Mouse (Mus musculus): ENCODE results near the gene Tmem86a. TPM values are rescaled to one million over a fixed set of nuclear protein-coding genes. Genes with fewer than 3 reads are reported as not detected.

The Tmem86a gene
- polyA plus RNA-seq (2012; ENCODE audit: insufficient read depth, low replicate concordance), result 6.3 and 26.3 TPM in 2 replicates

- Histone ChIP-seq H3K27me3 (replicated peaks) (peaks cover 22% of the 10 kb centered on the region), H3K9me3 (no peaks in the 10 kb centered on the region), H3K4me3 (replicated peaks) (peak within 1 kb of the TSS; percentile 94), H3K36me3 (replicated peaks; ENCODE audit: low read length) (peaks cover 17% of the 10 kb centered on the region), H3K4me1 (peaks cover 62% of the 10 kb centered on the region)
- no peak for TF ChIP-seq FLI1 (IDR thresholded peaks at IDR 0.05; ENCODE audit: low read length)
- no peak for TF ChIP-seq GATA1 (IDR thresholded peaks at IDR 0.05; ENCODE audit: borderline replicate concordance, low read length)
Measured at GRCm38 (mm10) chr7:47050366-47050765, at the start of gene Tmem86a. Gene Tmem86a, plus strand, starts transcription at chr7:47050601.

- H3K36me3 ChIP-seq (replicated peaks; ENCODE audit: low read length), result peaks cover 72% of the 10 kb centered on the region
- peaks cover 83% of the 10 kb centered on the region for H3K4me1 ChIP-seq
Measured at GRCm38 (mm10) chr7:47000644-47000983, 49.8 kb upstream of the Tmem86a start.

GRCm38 (mm10) chr7:47001125-47001899 is 49.1 kb upstream of the Tmem86a start:
- peaks cover 66% of the 10 kb centered on the region for H3K36me3 ChIP-seq (replicated peaks; ENCODE audit: low read length)
- H3K9me3 ChIP-seq, result no peaks in the 10 kb centered on the region
- no peaks in the 10 kb centered on the region for H3K27me3 ChIP-seq (replicated peaks)
- H3K4me1 ChIP-seq, result peaks cover 89% of the 10 kb centered on the region
- no peak for TF ChIP-seq GATA1 (IDR thresholded peaks at IDR 0.05; ENCODE audit: borderline replicate concordance, low read length)
- TF ChIP-seq FLI1 (IDR thresholded peaks at IDR 0.05; ENCODE audit: low read length), result no peak
- H3K4me3 ChIP-seq (replicated peaks), result no peak overlapping the region

More at GRCm38 (mm10) chr7:47000644-47000983, 49.8 kb upstream of the Tmem86a start:
- Histone ChIP-seq H3K27me3 (replicated peaks) (no peaks in the 10 kb centered on the region), H3K9me3 (no peaks in the 10 kb centered on the region), H3K4me3 (replicated peaks) (peak overlapping the region; percentile 4)
- TF ChIP-seq GATA1 (IDR thresholded peaks at IDR 0.05; ENCODE audit: borderline replicate concordance, low read length) (no peak), FLI1 (IDR thresholded peaks at IDR 0.05; ENCODE audit: low read length) (no peak)

GRCm38 (mm10) chr7:47001900-47002275 is 48.5 kb upstream of the Tmem86a start:
- H3K9me3 ChIP-seq, result no peaks in the 10 kb centered on the region

GRCm38 (mm10) chr7:47003411-47004115 is 46.8 kb upstream of the Tmem86a start:
- Histone ChIP-seq H3K27me3 (replicated peaks) (no peaks in the 10 kb centered on the region), H3K36me3 (replicated peaks; ENCODE audit: low read length) (peaks cover 43% of the 10 kb centered on the region), H3K4me1 (peaks cover 83% of the 10 kb centered on the region), H3K4me3 (replicated peaks) (no peak overlapping the region), H3K9me3 (no peaks in the 10 kb centered on the region)
- no peak for TF ChIP-seq FLI1 (IDR thresholded peaks at IDR 0.05; ENCODE audit: low read length)
- no peak for TF ChIP-seq GATA1 (IDR thresholded peaks at IDR 0.05; ENCODE audit: borderline replicate concordance, low read length)

More at GRCm38 (mm10) chr7:47001900-47002275, 48.5 kb upstream of the Tmem86a start:
- no peak overlapping the region for H3K4me3 ChIP-seq (replicated peaks)
- H3K27me3 ChIP-seq (replicated peaks), result no peaks in the 10 kb centered on the region
- peaks cover 60% of the 10 kb centered on the region for H3K36me3 ChIP-seq (replicated peaks; ENCODE audit: low read length)
- TF ChIP-seq FLI1 (IDR thresholded peaks at IDR 0.05; ENCODE audit: low read length) (no peak), GATA1 (IDR thresholded peaks at IDR 0.05; ENCODE audit: borderline replicate concordance, low read length) (no peak)
- H3K4me1 ChIP-seq, result peaks cover 94% of the 10 kb centered on the region

GRCm38 (mm10) chr7:47007109-47007780 is 43.2 kb upstream of the Tmem86a start:
- peaks cover 19% of the 10 kb centered on the region for H3K36me3 ChIP-seq (replicated peaks; ENCODE audit: low read length)
- no peaks in the 10 kb centered on the region for H3K27me3 ChIP-seq (replicated peaks)
- H3K4me1 ChIP-seq, result peaks cover 71% of the 10 kb centered on the region
- TF ChIP-seq GATA1 (IDR thresholded peaks at IDR 0.05; ENCODE audit: borderline replicate concordance, low read length) (no peak), FLI1 (IDR thresholded peaks at IDR 0.05; ENCODE audit: low read length) (no peak)
- H3K4me3 ChIP-seq (replicated peaks), result peak overlapping the region; percentile 97
- H3K9me3 ChIP-seq, result no peaks in the 10 kb centered on the region

- TF ChIP-seq GATA1 (IDR thresholded peaks at IDR 0.05; ENCODE audit: borderline replicate concordance, low read length) (no peak), FLI1 (IDR thresholded peaks at IDR 0.05; ENCODE audit: low read length) (no peak)
- Histone ChIP-seq H3K27me3 (replicated peaks) (no peaks in the 10 kb centered on the region), H3K4me1 (peaks cover 71% of the 10 kb centered on the region), H3K4me3 (replicated peaks) (peak overlapping the region; percentile 97), H3K9me3 (no peaks in the 10 kb centered on the region), H3K36me3 (replicated peaks; ENCODE audit: low read length) (peaks cover 17% of the 10 kb centered on the region)
Measured at GRCm38 (mm10) chr7:47007818-47008167, 42.6 kb upstream of the Tmem86a start.

- TF ChIP-seq GATA1 (IDR thresholded peaks at IDR 0.05; ENCODE audit: borderline replicate concordance, low read length) (peak; percentile 83; the same call in 2 of the 3 replicates), FLI1 (IDR thresholded peaks at IDR 0.05; ENCODE audit: low read length) (peak; percentile 91)
- peaks cover 71% of the 10 kb centered on the region for H3K4me1 ChIP-seq
- peak within 1 kb of the TSS; percentile 97 for H3K4me3 ChIP-seq (replicated peaks)
- no peaks in the 10 kb centered on the region for H3K27me3 ChIP-seq (replicated peaks)
- no peaks in the 10 kb centered on the region for H3K9me3 ChIP-seq
- H3K36me3 ChIP-seq (replicated peaks; ENCODE audit: low read length), result peaks cover 11% of the 10 kb centered on the region
Measured at GRCm38 (mm10) chr7:47008168-47008993, 42.0 kb upstream of the Tmem86a start, which contains the start of gene Spty2d1. Gene Spty2d1, minus strand, starts transcription at chr7:47008411.
